Mouse (Mus musculus) forebrain, embryonic 14.5 days (tissue): ENCODE results near the gene Polr3b. TPM values are rescaled to one million over a fixed set of nuclear protein-coding genes. Genes with fewer than 3 reads are reported as not detected.

Experiments
- ATAC-seq: fragments of 200-750 bp; cut with Nextera tagmentation; 2 replicates; pipeline ENCODE4 v1.8.0; 2017; ENCODE audit warnings: mild to moderate bottlenecking, moderate library complexity
- DNase-seq: peaks from one replicate; pipeline ENCODE4 v3.0.0-alpha.2; 2015; ENCODE audit warnings: low spot score
- H3K27ac ChIP-seq: fragments of 300-500 bp; sonication (generic); 2 replicates; pipeline ENCODE4 v1.5.1; 2014; ENCODE audit warnings: low read depth, mild to moderate bottlenecking, control low read depth, low read length, moderate library complexity
- H3K27me3 ChIP-seq: fragments of 300-500 bp; sonication (generic); replicated peaks from 2 replicates; pipeline ENCODE4 v1.6.1; 2014; ENCODE audit warnings: low read length, control low read depth, mixed read lengths; ENCODE audit not compliant: control insufficient read depth, insufficient read depth
- H3K36me3 ChIP-seq: fragments of 300-500 bp; sonication (generic); 2 replicates; pipeline ENCODE4 v1.6.1; 2014; ENCODE audit warnings: low read length, control low read depth; ENCODE audit not compliant: control insufficient read depth, insufficient read depth
- H3K4me1 ChIP-seq: fragments of 300-500 bp; sonication (generic); 2 replicates; pipeline ENCODE4 v1.6.1; 2014; ENCODE audit warnings: antibody characterized with exemption, low read length, control low read depth; ENCODE audit not compliant: control insufficient read depth, insufficient read depth
- H3K4me2 ChIP-seq: fragments of 300-500 bp; sonication (generic); 2 replicates; pipeline ENCODE4 v1.6.1; 2014; ENCODE audit warnings: mild to moderate bottlenecking, control low read depth, low read length
- H3K4me3 ChIP-seq: fragments of 300-500 bp; sonication (generic); 2 replicates; pipeline ENCODE4 v1.5.1; 2014; ENCODE audit warnings: low read depth, low read length, control low read depth
- H3K9ac ChIP-seq: fragments of 300-500 bp; sonication (generic); 2 replicates; pipeline ENCODE4 v1.6.1; 2014; ENCODE audit warnings: mild to moderate bottlenecking, low read length, control low read depth, moderate library complexity
- H3K9me3 ChIP-seq: fragments of 300-500 bp; sonication (generic); replicated peaks from 2 replicates; pipeline ENCODE4 v1.6.1; 2016; ENCODE audit warnings: low read length, control low read depth, mixed read lengths; ENCODE audit not compliant: control insufficient read depth
- WGBS: fragments of 180-500 bp; shearing (Covaris S2); extraction: QIAGEN DNeasy Blood & Tissue Kit; methylation state at CpG from one replicate; pipeline ENCODE4 v1.1.7; 2014; 5-methylcytosine and 5-hydroxymethylcytosine counted together
- polyA plus RNA-seq: library from polyadenylated mRNA; unstranded; fragments of >200 nt; fragmentation: Nextera tagmentation; extraction: Ambion mirVana; gene quantifications from 2 replicates; pipeline ENCODE4 v1.2.1, GENCODE M21; 2014

Gene Polr3b
- polyA plus RNA-seq, 1 experiment from 2014 or later = 12.6 TPM

- H3K27ac ChIP-seq = no peak overlapping the region
- no peak overlapping the region for H3K4me2 ChIP-seq
- no peaks in the 10 kb centered on the region for H3K9me3 ChIP-seq
- no peaks in the 10 kb centered on the region for H3K27me3 ChIP-seq
- ATAC-seq = no peak
- no peaks in the 10 kb centered on the region for H3K4me1 ChIP-seq
- WGBS = 31% methylated on average over 3 of the region's 3 CpGs
- DNase-seq = no peak
- H3K4me3 ChIP-seq = no peak overlapping the region
- no peaks in the 10 kb centered on the region for H3K36me3 ChIP-seq
- H3K9ac ChIP-seq = no peak overlapping the region
These were observed 43.7 kb downstream of the Polr3b start for GRCm38 (mm10) chr10:84665713-84666260.

- DNase-seq = no peak
- H3K27me3 ChIP-seq = no peaks in the 10 kb centered on the region
- ATAC-seq = no peak
- H3K27ac ChIP-seq = no peak overlapping the region
- no peak overlapping the region for H3K4me3 ChIP-seq
- no peak overlapping the region for H3K4me2 ChIP-seq
- no peaks in the 10 kb centered on the region for H3K9me3 ChIP-seq
- no peak overlapping the region for H3K9ac ChIP-seq
- H3K4me1 ChIP-seq = no peaks in the 10 kb centered on the region
- H3K36me3 ChIP-seq = peaks cover 48% of the 10 kb centered on the region
These were observed 53.6 kb downstream of the Polr3b start for GRCm38 (mm10) chr10:84675653-84676052.

- H3K9ac ChIP-seq = no peak overlapping the region
- H3K4me1 ChIP-seq = no peaks in the 10 kb centered on the region
- no peaks in the 10 kb centered on the region for H3K9me3 ChIP-seq
- H3K36me3 ChIP-seq = peaks cover 44% of the 10 kb centered on the region
- ATAC-seq (no peak), DNase-seq (no peak)
- no peak overlapping the region for H3K4me2 ChIP-seq
- WGBS = 84% methylated on average over 8 of the region's 8 CpGs
- H3K27ac ChIP-seq = no peak overlapping the region
- H3K4me3 ChIP-seq = no peak overlapping the region
- no peaks in the 10 kb centered on the region for H3K27me3 ChIP-seq
These were observed 54.4 kb downstream of the Polr3b start for GRCm38 (mm10) chr10:84676511-84676910.

DNA sequence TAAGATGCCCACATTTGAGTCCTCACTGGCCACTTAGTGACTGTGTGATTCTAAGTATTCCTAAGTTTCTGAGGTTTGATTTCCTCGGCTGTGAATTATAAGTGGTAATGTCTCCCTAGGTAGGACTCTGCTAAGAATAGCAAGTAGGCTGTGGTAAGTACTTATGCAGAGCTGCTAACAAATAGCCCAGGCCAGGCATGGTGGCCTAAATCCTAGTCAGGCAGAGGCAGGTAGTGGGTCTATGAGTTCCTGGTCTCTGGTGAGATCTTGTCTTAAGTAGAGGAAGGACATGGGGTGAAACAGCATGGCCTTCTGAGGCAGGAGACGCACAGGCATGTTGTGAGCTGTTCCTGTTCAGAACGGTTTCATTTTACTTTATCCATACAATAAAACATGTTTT, 55.8 kb downstream of the Polr3b start:
- Histone ChIP-seq H3K9ac (no peak overlapping the region), H3K27ac (no peak overlapping the region), H3K9me3 (no peaks in the 10 kb centered on the region), H3K4me1 (no peaks in the 10 kb centered on the region), H3K4me3 (no peak overlapping the region), H3K27me3 (no peaks in the 10 kb centered on the region), H3K4me2 (no peak overlapping the region), H3K36me3 (peaks cover 39% of the 10 kb centered on the region)
- WGBS = 97% methylated on average over 3 of the region's 3 CpGs
- DNase-seq (no peak), ATAC-seq (no peak)

GRCm38 (mm10) chr10:84678441-84678840, 56.3 kb downstream of the Polr3b start:
- no peak for DNase-seq
- H3K4me3 ChIP-seq = no peak overlapping the region
- H3K9ac ChIP-seq = no peak overlapping the region
- H3K27ac ChIP-seq = no peak overlapping the region
- H3K9me3 ChIP-seq = no peaks in the 10 kb centered on the region
- no peak overlapping the region for H3K4me2 ChIP-seq
- no peaks in the 10 kb centered on the region for H3K4me1 ChIP-seq
- H3K27me3 ChIP-seq = no peaks in the 10 kb centered on the region
- ATAC-seq = no peak
- H3K36me3 ChIP-seq = peaks cover 33% of the 10 kb centered on the region
- WGBS = 91% methylated on average over 4 of the region's 4 CpGs

- DNase-seq (no peak), ATAC-seq (0 out of 2 replicates have a peak, but pooled peaks have one; percentile 10)
- peaks cover 5% of the 10 kb centered on the region; the same call in 1 of the 2 replicates for H3K36me3 ChIP-seq
- no peak overlapping the region for H3K4me2 ChIP-seq
- H3K4me1 ChIP-seq = peaks cover 12% of the 10 kb centered on the region; the same call in 1 of the 2 replicates
- no peaks in the 10 kb centered on the region for H3K9me3 ChIP-seq
- no peak overlapping the region for H3K4me3 ChIP-seq
- H3K27me3 ChIP-seq = no peaks in the 10 kb centered on the region
- 11% methylated on average over 8 of the region's 8 CpGs for whole genome bisulfite sequencing
- 0 out of 2 replicates have a peak overlapping the region, but pooled peaks have one; percentile 39 for H3K27ac ChIP-seq
- no peak overlapping the region for H3K9ac ChIP-seq
These were observed 63.5 kb downstream of the Polr3b start for GRCm38 (mm10) chr10:84685444-84686121.

DNA sequence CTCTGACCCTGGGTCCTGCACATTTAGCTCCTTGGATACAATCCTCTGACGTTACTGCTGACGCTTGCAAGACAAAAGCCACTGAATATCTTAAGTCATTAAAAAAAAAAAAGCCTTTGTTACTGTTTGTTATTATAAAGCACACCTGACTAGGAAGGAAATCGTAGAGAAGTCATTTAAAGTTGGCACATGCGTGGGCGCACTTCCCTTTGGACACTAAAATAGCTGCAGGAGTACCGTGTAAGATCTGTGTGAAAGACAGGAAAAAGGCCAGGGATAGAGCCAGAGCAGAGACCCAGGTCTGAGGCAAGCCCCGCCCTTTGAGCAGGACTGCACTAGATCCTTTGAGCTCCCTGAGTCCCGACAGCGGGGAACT, 64.0 kb downstream of the Polr3b start:
- ATAC-seq (peak; percentile 48), DNase-seq (peak; percentile 44)
- 12% methylated on average over 9 of the region's 9 CpGs for whole genome bisulfite sequencing
- Histone ChIP-seq H3K36me3 (peaks cover 5% of the 10 kb centered on the region; the same call in 1 of the 2 replicates), H3K9ac (no peak overlapping the region), H3K27ac (no peak overlapping the region), H3K4me1 (peaks cover 12% of the 10 kb centered on the region; the same call in 1 of the 2 replicates), H3K4me3 (no peak overlapping the region), H3K4me2 (no peak overlapping the region), H3K9me3 (no peaks in the 10 kb centered on the region), H3K27me3 (no peaks in the 10 kb centered on the region)

DNA sequence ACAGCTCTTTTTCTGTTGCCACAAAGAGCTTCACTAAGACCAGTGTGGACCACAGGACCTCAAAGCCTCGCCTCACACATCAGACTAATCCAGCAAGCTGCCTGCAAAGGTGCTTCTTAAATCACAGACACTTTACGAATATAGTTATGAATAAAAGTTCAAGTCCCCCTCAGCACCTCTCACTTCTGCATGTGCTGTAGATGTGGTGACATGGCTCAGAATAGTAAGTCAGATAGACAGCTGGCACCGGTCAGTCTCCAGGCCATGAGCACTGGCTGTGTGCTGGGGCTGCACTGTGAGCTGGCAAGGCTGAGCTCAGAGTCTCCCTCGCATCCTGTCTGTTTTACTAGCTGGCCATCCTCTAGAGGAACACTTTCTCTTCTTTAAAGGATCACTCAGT, 64.6 kb downstream of the Polr3b start:
- H3K27ac ChIP-seq = no peak overlapping the region; the same call in 1 of the 2 replicates
- H3K4me3 ChIP-seq = no peak overlapping the region
- peaks cover 5% of the 10 kb centered on the region; the same call in 1 of the 2 replicates for H3K36me3 ChIP-seq
- no peaks in the 10 kb centered on the region for H3K27me3 ChIP-seq
- H3K4me2 ChIP-seq = no peak overlapping the region
- no peak for ATAC-seq
- WGBS = 51% methylated on average over 4 of the region's 4 CpGs
- no peak overlapping the region for H3K9ac ChIP-seq
- DNase-seq = no peak
- H3K4me1 ChIP-seq = peaks cover 12% of the 10 kb centered on the region; the same call in 1 of the 2 replicates
- no peaks in the 10 kb centered on the region for H3K9me3 ChIP-seq

DNA sequence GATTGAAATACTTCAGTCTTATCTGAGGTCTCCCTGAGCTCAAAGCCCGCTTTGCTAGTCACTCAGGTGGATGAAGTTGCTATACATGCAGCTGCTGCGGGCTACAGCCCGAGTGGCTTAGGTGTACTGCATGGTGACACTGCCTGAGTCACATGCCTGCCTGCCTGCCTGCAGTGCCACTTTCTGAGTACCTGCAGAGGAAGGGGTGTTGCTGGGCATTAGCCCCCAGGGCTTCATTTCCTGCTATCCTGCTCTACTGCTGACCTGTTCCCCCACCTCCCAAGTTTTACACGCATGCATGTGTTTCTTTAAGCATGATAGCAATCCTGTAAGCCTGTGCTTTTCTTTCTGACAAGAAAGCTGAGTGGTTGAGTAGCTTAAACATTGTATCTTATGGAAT, 65.6 kb downstream of the Polr3b start:
- WGBS = 88% methylated on average over 4 of the region's 4 CpGs
- Histone ChIP-seq H3K9ac (no peak overlapping the region), H3K4me3 (no peak overlapping the region), H3K36me3 (peaks cover 5% of the 10 kb centered on the region; the same call in 1 of the 2 replicates), H3K27ac (no peak overlapping the region), H3K27me3 (no peaks in the 10 kb centered on the region), H3K9me3 (no peaks in the 10 kb centered on the region), H3K4me1 (peaks cover 12% of the 10 kb centered on the region; the same call in 1 of the 2 replicates), H3K4me2 (no peak overlapping the region)
- DNase-seq (no peak), ATAC-seq (no peak)
